Comparison of ENCODE assay signal across 11 mouse cellular contexts in genomic region chr15:103155366-103156321, GRCm38 (mm10). TPM values are rescaled to one million over a fixed set of nuclear protein-coding genes. Genes with fewer than 3 reads are reported as not detected.
DNase-seq lines count a peak whose midpoint lies in the region; ATAC-seq and TF ChIP-seq lines count a peak whose summit lies in the region.
"Had no signal": no experiment of that assay in that cellular context is flagged by ENCODE, and none has a peak within 500 bp of the region (broad histone marks: within the 10 kb centered on the region; RNA-seq: fewer than 3 reads in every experiment).

No protein-coding gene starts in this region.

- 26% methylated on average over 32 of the region's 32 CpGs for WGBS in kidney, embryonic 14.5 days
- WGBS in embryonic facial prominence, embryonic 15.5 days = 33% methylated on average over 32 of the region's 32 CpGs
- WGBS in hindbrain, embryonic 12.5 days = 24% methylated on average over 32 of the region's 32 CpGs
- 22% methylated on average over 32 of the region's 32 CpGs for WGBS in midbrain, embryonic 15.5 days
- WGBS in heart, adult 2 months = 69% methylated on average over 32 of the region's 32 CpGs
- 68% methylated on average over 32 of the region's 32 CpGs for WGBS in lung, adult 2 months

- H3K79me2 ChIP-seq in heart, adult 2 months (replicated peaks; ENCODE audit: control insufficient read depth, insufficient read depth, low read length) = no peaks in the 10 kb centered on the region

- H3K9me3 ChIP-seq in kidney, embryonic 14.5 days (ENCODE audit: control insufficient read depth, low read length) = no peaks in the 10 kb centered on the region
- no peaks in the 10 kb centered on the region for H3K9me3 ChIP-seq in embryonic facial prominence, embryonic 15.5 days (replicated peaks)
- no peaks in the 10 kb centered on the region for H3K9me3 ChIP-seq in hindbrain, embryonic 12.5 days (replicated peaks)
- H3K9me3 ChIP-seq in midbrain, embryonic 15.5 days = no peaks in the 10 kb centered on the region
- H3K9me3 ChIP-seq: stomach, embryonic 15.5 days had no signal

- H3K27ac ChIP-seq in kidney, embryonic 14.5 days (ENCODE audit: low read depth, low read length) = no peak overlapping the region
- H3K27ac ChIP-seq in embryonic facial prominence, embryonic 15.5 days (replicated peaks) = no peak overlapping the region
- H3K27ac ChIP-seq in hindbrain, embryonic 12.5 days = peak overlapping the region; percentile 60
- no peak overlapping the region for H3K27ac ChIP-seq in midbrain, embryonic 15.5 days
- no peak overlapping the region for H3K27ac ChIP-seq in heart, adult 2 months
- H3K27ac ChIP-seq in layer of hippocampus, adult 2 months = no peak overlapping the region
- H3K27ac ChIP-seq: stomach, embryonic 15.5 days had no signal

- H3K4me3 ChIP-seq in kidney, embryonic 14.5 days (ENCODE audit: low read length) = no peak overlapping the region
- no peak overlapping the region for H3K4me3 ChIP-seq in embryonic facial prominence, embryonic 15.5 days (replicated peaks)
- H3K4me3 ChIP-seq in hindbrain, embryonic 12.5 days = no peak overlapping the region
- H3K4me3 ChIP-seq in midbrain, embryonic 15.5 days = no peak overlapping the region
- no peak overlapping the region for H3K4me3 ChIP-seq in heart, adult 2 months
- H3K4me3 ChIP-seq in layer of hippocampus, adult 2 months = no peak overlapping the region
- no peak overlapping the region for H3K4me3 ChIP-seq in lung, adult 2 months (replicated peaks; ENCODE audit: extremely low read depth, low read depth, low read length)
- H3K4me3 ChIP-seq: stomach, embryonic 15.5 days had no signal

- H3K4me1 ChIP-seq in kidney, embryonic 14.5 days (ENCODE audit: control insufficient read depth, insufficient read depth, low read length) = 0 out of 2 replicates have a peak, but pooled peaks cover 6% of the 10 kb centered on the region
- H3K4me1 ChIP-seq in embryonic facial prominence, embryonic 15.5 days = no peaks in the 10 kb centered on the region
- H3K4me1 ChIP-seq in hindbrain, embryonic 12.5 days = peaks cover 19% of the 10 kb centered on the region
- peaks cover 9% of the 10 kb centered on the region for H3K4me1 ChIP-seq in midbrain, embryonic 15.5 days
- no peaks in the 10 kb centered on the region for H3K4me1 ChIP-seq in heart, adult 2 months (ENCODE audit: control insufficient read depth, insufficient read depth, low read length)
- no peaks in the 10 kb centered on the region for H3K4me1 ChIP-seq in lung, adult 2 months (ENCODE audit: control insufficient read depth, insufficient read depth, low read length)
- H3K4me1 ChIP-seq: stomach, embryonic 15.5 days had no signal

- no peak for TF ChIP-seq EP300 in heart, adult 2 months (IDR thresholded peaks at IDR 0.05; ENCODE audit: insufficient read depth, low read depth, low read length)

- TF ChIP-seq POLR2A in heart, adult 2 months (IDR thresholded peaks at IDR 0.05; ENCODE audit: insufficient read depth, low read depth, low read length) = no peak
- TF ChIP-seq POLR2A in lung, adult 2 months (IDR thresholded peaks at IDR 0.05; ENCODE audit: borderline replicate concordance, extremely low read depth, low read depth, low read length) = no peak

- intact Hi-C loops in heart, adult 2 months (cut with DNase I) = no loop called here

- peak; percentile 78 for ATAC-seq in kidney, embryonic 14.5 days (ENCODE audit: low FRiP score, low TSS enrichment)
- peak; percentile 61; the same call in 1 of the 2 replicates for ATAC-seq in embryonic facial prominence, embryonic 15.5 days (ENCODE audit: insufficient number of reproducible peaks, low FRiP score, low TSS enrichment, low read depth)
- peak; percentile 79 for ATAC-seq in hindbrain, embryonic 12.5 days (ENCODE audit: low FRiP score)
- 0 out of 2 replicates have a peak, but pooled peaks have one; percentile 25 for ATAC-seq in midbrain, embryonic 15.5 days (replicated peaks)

- no peak for TF ChIP-seq CTCF in heart, adult 2 months (IDR thresholded peaks at IDR 0.05)
- TF ChIP-seq CTCF in layer of hippocampus, adult 2 months (conservative IDR thresholded peaks at IDR 0.05) = no peak
- no peak for TF ChIP-seq CTCF in lung, adult 2 months (IDR thresholded peaks at IDR 0.05; ENCODE audit: insufficient read depth, low read length)

- H3K9ac ChIP-seq in kidney, embryonic 14.5 days (ENCODE audit: low read depth, low read length) = peak overlapping the region; percentile 37
- H3K9ac ChIP-seq in embryonic facial prominence, embryonic 15.5 days = no peak overlapping the region
- H3K9ac ChIP-seq in hindbrain, embryonic 12.5 days = peak overlapping the region; percentile 50
- H3K9ac ChIP-seq in midbrain, embryonic 15.5 days = no peak overlapping the region; the same call in 1 of the 2 replicates
- no peak overlapping the region for H3K9ac ChIP-seq in heart, adult 2 months (ENCODE audit: low read depth, low read length)
- H3K9ac ChIP-seq: lung, embryonic 14.5 days; stomach, embryonic 15.5 days had no signal

- H3K27me3 ChIP-seq in kidney, embryonic 14.5 days (ENCODE audit: control insufficient read depth, insufficient read depth, low read length) = 0 out of 2 replicates have a peak, but pooled peaks cover 2% of the 10 kb centered on the region
- peaks cover 14% of the 10 kb centered on the region for H3K27me3 ChIP-seq in embryonic facial prominence, embryonic 15.5 days
- peaks cover 12% of the 10 kb centered on the region for H3K27me3 ChIP-seq in hindbrain, embryonic 12.5 days
- H3K27me3 ChIP-seq in midbrain, embryonic 15.5 days (replicated peaks) = no peaks in the 10 kb centered on the region
- H3K27me3 ChIP-seq in heart, adult 2 months (ENCODE audit: control insufficient read depth, insufficient read depth, low read length) = no peaks in the 10 kb centered on the region
- H3K27me3 ChIP-seq: stomach, embryonic 15.5 days had no signal

- H3K36me3 ChIP-seq in kidney, embryonic 14.5 days (ENCODE audit: control insufficient read depth, insufficient read depth, low read length) = no peaks in the 10 kb centered on the region; the same call in 1 of the 2 replicates
- 0 out of 2 replicates have a peak, but pooled peaks cover 5% of the 10 kb centered on the region for H3K36me3 ChIP-seq in embryonic facial prominence, embryonic 15.5 days
- 0 out of 2 replicates have a peak, but pooled peaks cover 5% of the 10 kb centered on the region for H3K36me3 ChIP-seq in hindbrain, embryonic 12.5 days
- H3K36me3 ChIP-seq in midbrain, embryonic 15.5 days (replicated peaks) = no peaks in the 10 kb centered on the region
- H3K36me3 ChIP-seq in heart, adult 2 months (ENCODE audit: control insufficient read depth, insufficient read depth, low read length) = no peaks in the 10 kb centered on the region
- H3K36me3 ChIP-seq: stomach, embryonic 15.5 days had no signal

- H3K4me2 ChIP-seq in kidney, embryonic 14.5 days (replicated peaks; ENCODE audit: low read depth, low read length) = peak overlapping the region; percentile 16; the same call in 1 of the 2 replicates
- H3K4me2 ChIP-seq in embryonic facial prominence, embryonic 15.5 days (replicated peaks) = no peak overlapping the region
- H3K4me2 ChIP-seq in hindbrain, embryonic 12.5 days (replicated peaks) = peak overlapping the region; percentile 36
- H3K4me2 ChIP-seq in midbrain, embryonic 15.5 days = no peak overlapping the region
- H3K4me2 ChIP-seq: heart, embryonic 11.5 days; lung, embryonic 14.5 days; stomach, embryonic 15.5 days had no signal

- DNase-seq in kidney, postnatal 36 days = no peak
- no peak for DNase-seq in heart, adult 2 months
- no peak for DNase-seq in layer of hippocampus, adult 2 months (ENCODE audit: low spot score in 2 of 2)
- DNase-seq in lung, adult 2 months = no peak
- DNase-seq: lung, embryonic 14.5 days had no signal

RNA-seq across cellular contexts. Expression of gene Smug1, which starts 11.2 kb away (rescaled TPM):
- 11.5 and 19.5 TPM in 2 replicates for polyA plus RNA-seq in kidney, embryonic 14.5 days (2014; fragmentation: Nextera tagmentation; extraction: Ambion mirVana)
- polyA plus RNA-seq in embryonic facial prominence, embryonic 15.5 days (2015; fragmentation: Nextera tagmentation; extraction: Ambion mirVana) = 17.9 and 18.0 TPM in 2 replicates
- polyA plus RNA-seq in hindbrain, embryonic 12.5 days (2016; fragmentation: Nextera tagmentation; extraction: Ambion mirVana) = 31.3 and 34.4 TPM in 2 replicates
- polyA plus RNA-seq in midbrain, embryonic 15.5 days (2015; fragmentation: Nextera tagmentation; extraction: Ambion mirVana) = 23.4 and 24.2 TPM in 2 replicates
- 10 to 100 TPM; 13.9 to 15.2 TPM for total RNA-seq in heart, adult 2 months (2021)
- 13.3 and 13.9 TPM in 2 replicates for polyA plus RNA-seq in heart, adult 2 months (2012; rRNA removed)
- total RNA-seq in layer of hippocampus, adult 2 months (2021) = 10 to 100 TPM; 17.9 to 18.2 TPM
- polyA plus RNA-seq in lung, adult 2 months (2012; rRNA removed) = 16.5 and 18.1 TPM in 2 replicates

Comparison
In these comparisons a context has a peak if more than half of its experiments do, and no peak if none do; other contexts are left out.
1. ATAC-seq: peak in every context shown above with its lines; median percentile 79 in hindbrain, embryonic 12.5 days; 78 in kidney, embryonic 14.5 days; 61 in embryonic facial prominence, embryonic 15.5 days; 25 in midbrain, embryonic 15.5 days.
2. H3K4me2 ChIP-seq: peak in kidney, embryonic 14.5 days (single experiment) and hindbrain, embryonic 12.5 days (single experiment); none in embryonic facial prominence, embryonic 15.5 days (single experiment) and midbrain, embryonic 15.5 days (single experiment).
3. H3K9ac ChIP-seq: peak in kidney, embryonic 14.5 days (single experiment) and hindbrain, embryonic 12.5 days (single experiment); none in embryonic facial prominence, embryonic 15.5 days (single experiment), midbrain, embryonic 15.5 days (single experiment) and heart, adult 2 months (single experiment).